Mouse (Mus musculus) bone marrow, adult 2 months (tissue): ENCODE results near the gene March1.

Experiments used
- CTCF ChIP-seq: fragments of 200-500 bp; IDR thresholded peaks from 2 replicates; pipeline ENCODE4 v1.5.1; 2011; ENCODE audit warnings: low read length, control low read depth; ENCODE audit not compliant: control insufficient read depth, insufficient read depth
- POLR2A ChIP-seq: fragments of 200-500 bp; IDR thresholded peaks from 2 replicates; pipeline ENCODE4 v1.6.1; 2011; ENCODE audit warnings: low read depth, mild to moderate bottlenecking, control low read depth, low read length, borderline replicate concordance; ENCODE audit not compliant: control insufficient read depth

DNA sequence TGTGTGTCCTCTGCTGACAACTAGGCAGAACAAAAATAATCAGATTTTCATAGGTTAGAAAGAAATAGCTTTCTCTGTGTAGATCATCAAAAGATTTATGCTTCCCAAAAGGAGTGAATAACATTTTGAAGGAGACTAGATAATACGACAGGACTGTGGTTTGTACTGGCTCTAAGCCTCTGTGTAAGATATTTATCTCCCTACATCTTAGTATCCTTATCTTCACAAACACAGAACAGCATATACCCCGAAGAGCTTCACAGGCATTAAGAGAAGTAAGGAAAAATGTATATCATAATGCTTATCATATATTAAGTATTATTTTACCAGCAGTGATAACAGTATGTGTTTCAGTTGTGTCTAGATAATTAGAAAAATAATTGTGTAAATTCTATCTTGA, 592.6 kb downstream of the March1 start:
- TF ChIP-seq CTCF (no peak), POLR2A (no peak)
